Mouse (Mus musculus) kidney, postnatal 0 days (tissue): ENCODE data around the gene Lrfn4. TPM values are rescaled to one million over a fixed set of nuclear protein-coding genes. Genes with fewer than 3 reads are reported as not detected.

Source experiments
- ATAC-seq: fragments of 200-750 bp; cut with Nextera tagmentation; replicated peaks from 2 replicates; pipeline ENCODE4 v1.8.0; 2017; ENCODE audit warnings: low read depth, moderate number of reproducible peaks, moderate TSS enrichment, moderate library complexity; ENCODE audit not compliant: low FRiP score
- DNase-seq: peaks from one replicate; pipeline ENCODE4 v3.0.0-alpha.2; 2016; ENCODE audit warnings: low spot score
- H3K27ac ChIP-seq: fragments of 300-500 bp; sonication (generic); 2 replicates; pipeline ENCODE4 v1.5.1; 2014; ENCODE audit warnings: mild to moderate bottlenecking
- H3K27me3 ChIP-seq: fragments of 300-500 bp; sonication (generic); 2 replicates; pipeline ENCODE4 v1.6.1; 2014; ENCODE audit warnings: low read length, mixed read lengths; ENCODE audit not compliant: insufficient read depth
- H3K36me3 ChIP-seq: fragments of 300-500 bp; sonication (generic); 2 replicates; pipeline ENCODE4 v1.6.1; 2014; ENCODE audit warnings: low read length, mixed read lengths; ENCODE audit not compliant: insufficient read depth
- H3K4me1 ChIP-seq: fragments of 300-500 bp; sonication (generic); replicated peaks from 2 replicates; pipeline ENCODE4 v1.6.1; 2014; ENCODE audit warnings: antibody characterized with exemption, low read length, mixed read lengths; ENCODE audit not compliant: insufficient read depth
- H3K4me2 ChIP-seq: fragments of 300-500 bp; sonication (generic); 2 replicates; pipeline ENCODE4 v1.6.1; 2014; ENCODE audit warnings: mild to moderate bottlenecking, low read length, moderate library complexity, mixed read lengths
- H3K4me3 ChIP-seq: fragments of 300-500 bp; sonication (generic); replicated peaks from 2 replicates; pipeline ENCODE4 v1.5.1; 2014; ENCODE audit warnings: low read depth, low read length
- H3K9ac ChIP-seq: fragments of 300-500 bp; sonication (generic); 2 replicates; pipeline ENCODE4 v1.6.1; 2014; ENCODE audit warnings: low read depth, low read length
- H3K9me3 ChIP-seq: fragments of 300-500 bp; sonication (generic); replicated peaks from 2 replicates; pipeline ENCODE4 v1.6.1; 2016; ENCODE audit warnings: low read length, inconsistent platforms, mixed read lengths
- CTCF ChIP-seq: IDR thresholded peaks from 2 replicates; pipeline ENCODE4 v1.5.1; 2016; ENCODE audit warnings: antibody characterized with exemption, low read depth, mild to moderate bottlenecking, moderate library complexity
- whole genome bisulfite sequencing: fragments of 180-500 bp; shearing (Covaris S2); extraction: QIAGEN DNeasy Blood & Tissue Kit; methylation state at CpG from one replicate; pipeline ENCODE4 v1.1.7; 2014; 5-methylcytosine and 5-hydroxymethylcytosine counted together
- microRNA-seq: library from miRNA; unstranded; fragments of <30 nt; microRNA quantifications from one replicate; pipeline ENCODE4, GENCODE M21; 2016
- polyA plus RNA-seq: library from polyadenylated mRNA; unstranded; fragments of >200 nt; fragmentation: Nextera tagmentation; extraction: Ambion mirVana; gene quantifications from 2 replicates; pipeline ENCODE4 v1.2.1, GENCODE M21; 2015

Lrfn4 gene
- polyA plus RNA-seq, 1 experiment from 2014 or later = 8.4 TPM

DNA sequence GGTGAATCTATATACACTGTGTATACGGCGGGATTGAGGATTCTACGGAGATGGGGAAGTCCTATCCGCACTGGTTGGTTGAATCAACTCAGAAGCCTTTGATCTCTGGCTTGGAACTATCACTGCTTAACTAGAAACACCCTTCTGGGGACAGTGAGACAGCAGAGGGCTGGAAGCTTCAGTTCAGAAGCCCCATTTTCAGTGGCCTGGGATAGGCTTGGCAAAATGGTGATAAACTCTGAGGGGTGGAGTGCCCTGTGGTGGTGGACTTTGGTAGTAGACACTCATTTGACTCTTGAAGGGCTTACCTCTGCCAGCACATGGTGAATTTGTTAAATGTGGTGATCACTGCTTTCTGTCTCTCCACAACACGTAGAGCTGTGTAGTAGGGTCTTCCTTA lies 49.8 kb downstream of the Lrfn4 start:
- H3K36me3 ChIP-seq = no peaks in the 10 kb centered on the region
- no peaks in the 10 kb centered on the region for H3K9me3 ChIP-seq
- H3K9ac ChIP-seq = no peak overlapping the region
- H3K4me1 ChIP-seq = no peaks in the 10 kb centered on the region
- H3K4me2 ChIP-seq = no peak overlapping the region
- no peak overlapping the region for H3K27ac ChIP-seq
- no peak for TF ChIP-seq CTCF
- WGBS = 90% methylated on average over 5 of the region's 5 CpGs
- ATAC-seq (no peak), DNase-seq (no peak)
- no peaks in the 10 kb centered on the region for H3K27me3 ChIP-seq
- no peak overlapping the region for H3K4me3 ChIP-seq

Small RNA genes within 50 kb of the gene (microRNA-seq; reads per million reads assigned to microRNA genes)
- not detected for gene Mir6986

Other genes with a start within 250 kb of the Lrfn4 start
- gene Kdm2a, start 217.4 kb downstream of the Lrfn4 start, polyA plus RNA-seq = 30.0 and 32.8 TPM in 2 replicates
- 49.3 and 49.7 TPM in 2 replicates for gene Rhod, start 176.2 kb downstream of the Lrfn4 start, polyA plus RNA-seq
- 1.5 and 1.8 TPM in 2 replicates for gene Syt12, start 138.2 kb downstream of the Lrfn4 start, polyA plus RNA-seq
- gene 2010003K11Rik, start 117.1 kb downstream of the Lrfn4 start, polyA plus RNA-seq = 0.57 and 0.61 TPM in 2 replicates
- gene Pcx, start 105.2 kb downstream of the Lrfn4 start, polyA plus RNA-seq = 57.6 and 66.9 TPM in 2 replicates
- gene Rce1, start 10.0 kb upstream of the Lrfn4 start, polyA plus RNA-seq = 65.1 and 66.9 TPM in 2 replicates
- gene Gm960, start 83.0 kb upstream of the Lrfn4 start, polyA plus RNA-seq = 2.5 and 3.2 TPM in 2 replicates
- 2.6 and 3.0 TPM in 2 replicates for gene Sptbn2, start 95.5 kb upstream of the Lrfn4 start, polyA plus RNA-seq
- gene Rbm4b, start 140.8 kb upstream of the Lrfn4 start, polyA plus RNA-seq = 44.9 and 47.2 TPM in 2 replicates
- 39.2 and 40.8 TPM in 2 replicates for gene Rbm4, start 178.2 kb upstream of the Lrfn4 start, polyA plus RNA-seq
- 24.4 and 27.3 TPM in 2 replicates for gene Gm21992, start 195.9 kb upstream of the Lrfn4 start, polyA plus RNA-seq
- gene Rbm14, start 196.0 kb upstream of the Lrfn4 start, polyA plus RNA-seq = 43.8 and 48.8 TPM in 2 replicates
- gene Ccs, start 223.7 kb upstream of the Lrfn4 start, polyA plus RNA-seq = 72.9 and 82.1 TPM in 2 replicates
- gene Ccdc87, start 223.7 kb upstream of the Lrfn4 start, polyA plus RNA-seq = 0.04 TPM in 1 of 2 replicates, not detected in the other
- 79.8 and 80.6 TPM in 2 replicates for gene Ctsf, start 239.5 kb upstream of the Lrfn4 start, polyA plus RNA-seq